Mouse (Mus musculus) embryonic fibroblast, embryonic 13.5 days (primary cell): Measurements from ENCODE around the gene C1ql1.

ENCODE experiments used
- CTCF ChIP-seq: IDR thresholded peaks from 2 replicates; pipeline ENCODE4 v1.5.1; 2011; ENCODE audit warnings: mild to moderate bottlenecking, control low read depth, low read length, moderate library complexity, borderline replicate concordance; ENCODE audit not compliant: insufficient read depth
- POLR2A ChIP-seq: IDR thresholded peaks from 2 replicates; pipeline ENCODE4 v1.6.1; 2011; ENCODE audit warnings: low read depth, mild to moderate bottlenecking, control low read depth, low read length, moderate library complexity

DNA sequence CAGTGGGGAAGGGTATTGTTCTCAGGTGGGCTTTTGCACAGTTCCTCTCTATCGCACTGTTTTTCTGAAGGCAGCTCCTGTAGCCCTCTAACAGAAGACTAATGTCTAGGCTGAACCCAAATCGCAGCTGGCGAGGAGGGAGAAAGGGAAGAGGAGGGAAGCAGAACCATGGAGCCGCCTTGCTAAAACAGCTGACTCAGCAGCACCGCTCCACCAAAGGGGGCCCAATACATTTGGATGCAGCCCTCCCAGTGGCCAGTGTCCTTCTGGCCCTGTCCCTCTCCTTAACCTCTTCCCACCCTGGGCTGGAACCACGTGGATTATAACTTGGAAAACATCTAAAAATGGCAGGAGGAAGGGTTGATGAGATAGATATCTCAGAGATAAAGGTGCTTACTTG is 5.3 kb downstream of the C1ql1 start:
- no peak for TF ChIP-seq CTCF
- no peak for TF ChIP-seq POLR2A
